Comparison of ENCODE assay signal across 20 mouse cellular contexts in the genomic region with DNA sequence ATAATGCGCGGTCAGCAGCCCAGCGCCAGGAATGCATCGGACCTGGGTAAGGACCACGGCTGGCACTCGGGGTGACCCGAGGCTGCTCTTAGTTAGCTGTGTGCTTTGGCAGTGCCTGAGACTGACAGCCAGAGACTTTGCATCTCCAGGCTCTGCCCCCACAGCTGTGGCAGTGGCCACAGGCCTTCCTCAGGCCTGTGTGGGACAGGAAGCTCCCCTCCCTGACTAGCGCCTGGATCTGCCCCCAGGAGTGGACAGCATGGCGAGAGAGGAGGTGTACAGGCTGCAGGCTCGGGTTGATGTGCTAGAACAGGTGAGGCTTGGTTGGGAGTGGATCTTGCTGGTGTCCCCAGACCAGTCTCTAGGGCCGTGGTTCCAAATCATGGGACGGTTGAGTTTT. TPM values are rescaled to one million over a fixed set of nuclear protein-coding genes. Genes with fewer than 3 reads are reported as not detected.
DNase-seq lines count a peak whose midpoint lies in the region; ATAC-seq and TF ChIP-seq lines count a peak whose summit lies in the region.
"Had no signal": no experiment of that assay in that cellular context is flagged by ENCODE, and none has a peak within 500 bp of the region (broad histone marks: within the 10 kb centered on the region; RNA-seq: fewer than 3 reads in every experiment).

No protein-coding gene starts in this region.

- H3K9me3 ChIP-seq in hindbrain, postnatal 0 days (ENCODE audit: low read length): no peaks in the 10 kb centered on the region
- no peaks in the 10 kb centered on the region for H3K9me3 ChIP-seq in hindbrain, embryonic 14.5 days (ENCODE audit: control insufficient read depth, low read length)
- no peaks in the 10 kb centered on the region for H3K9me3 ChIP-seq in lung, embryonic 14.5 days (ENCODE audit: low read depth, low read length)
- no peaks in the 10 kb centered on the region for H3K9me3 ChIP-seq in limb, embryonic 13.5 days
- no peaks in the 10 kb centered on the region for H3K9me3 ChIP-seq in midbrain, embryonic 14.5 days (ENCODE audit: control insufficient read depth, low read length)
- H3K9me3 ChIP-seq: embryonic facial prominence, embryonic 13.5 days; limb, embryonic 12.5 days had no signal

- TF ChIP-seq CTCF in hindbrain, postnatal 0 days (IDR thresholded peaks at IDR 0.05; ENCODE audit: low read depth): no peak
- TF ChIP-seq CTCF in lung, embryonic 14.5 days (IDR thresholded peaks at IDR 0.05; ENCODE audit: low read depth): no peak

- 0 out of 2 replicates have a peak overlapping the region, but pooled peaks have one; percentile 7 for H3K4me2 ChIP-seq in hindbrain, postnatal 0 days (ENCODE audit: low read depth, low read length)
- no peak overlapping the region for H3K4me2 ChIP-seq in hindbrain, embryonic 14.5 days (replicated peaks)
- H3K4me2 ChIP-seq in lung, embryonic 14.5 days: no peak overlapping the region; the same call in 1 of the 2 replicates
- H3K4me2 ChIP-seq in limb, embryonic 13.5 days (replicated peaks): no peak overlapping the region
- no peak overlapping the region for H3K4me2 ChIP-seq in midbrain, embryonic 14.5 days (ENCODE audit: low read length)
- H3K4me2 ChIP-seq: embryonic facial prominence, embryonic 13.5 days; limb, embryonic 12.5 days had no signal

- DNase-seq in adrenal gland, postnatal 14 days: peak; percentile 27
- no peak for DNase-seq in adrenal gland, adult 18-20 months (ENCODE audit: low spot score in 2 of 2)
- no peak for DNase-seq in hindbrain, postnatal 0 days (ENCODE audit: low spot score)
- no peak for DNase-seq in hindbrain, embryonic 14.5 days (ENCODE audit: low spot score)
- no peak for DNase-seq in lung, embryonic 14.5 days
- DNase-seq in lung, postnatal 25 days (ENCODE audit: low spot score): no peak
- no peak for DNase-seq in midbrain, embryonic 14.5 days
- DNase-seq: cerebellum, adult 18-20 months; gastrocnemius, postnatal 14 days; kidney, adult 11 months; thymus, adult 2 months had no signal

- ATAC-seq in hindbrain, postnatal 0 days: no peak
- ATAC-seq in hindbrain, embryonic 14.5 days (ENCODE audit: low FRiP score): no peak
- ATAC-seq in lung, embryonic 14.5 days (ENCODE audit: insufficient read depth): no peak
- no peak for ATAC-seq in limb, embryonic 13.5 days (ENCODE audit: low FRiP score, low read depth)
- no peak for ATAC-seq in midbrain, embryonic 14.5 days (ENCODE audit: low FRiP score, low TSS enrichment)
- ATAC-seq: midbrain, embryonic 16.5 days had no signal

- H3K4me1 ChIP-seq in hindbrain, postnatal 0 days (ENCODE audit: insufficient read depth, low read length): no peaks in the 10 kb centered on the region
- peaks cover 10% of the 10 kb centered on the region for H3K4me1 ChIP-seq in hindbrain, embryonic 14.5 days (replicated peaks; ENCODE audit: control insufficient read depth, insufficient read depth, low read length)
- H3K4me1 ChIP-seq in lung, embryonic 14.5 days (ENCODE audit: insufficient read depth): no peaks in the 10 kb centered on the region
- peaks cover 6% of the 10 kb centered on the region; the same call in 1 of the 2 replicates for H3K4me1 ChIP-seq in limb, embryonic 13.5 days
- peaks cover 6% of the 10 kb centered on the region; the same call in 1 of the 2 replicates for H3K4me1 ChIP-seq in midbrain, embryonic 14.5 days (ENCODE audit: control insufficient read depth, insufficient read depth, low read length)

- no peak overlapping the region for H3K9ac ChIP-seq in hindbrain, postnatal 0 days (replicated peaks; ENCODE audit: low read length)
- no peak overlapping the region for H3K9ac ChIP-seq in hindbrain, embryonic 14.5 days
- no peak overlapping the region; the same call in 1 of the 2 replicates for H3K9ac ChIP-seq in lung, embryonic 14.5 days
- H3K9ac ChIP-seq in limb, embryonic 13.5 days: peak overlapping the region; percentile 43; the same call in 1 of the 2 replicates
- no peak overlapping the region for H3K9ac ChIP-seq in midbrain, embryonic 14.5 days (replicated peaks; ENCODE audit: low read length)
- H3K9ac ChIP-seq: embryonic facial prominence, embryonic 13.5 days; limb, embryonic 12.5 days had no signal

- no peak overlapping the region for H3K4me3 ChIP-seq in hindbrain, postnatal 0 days (ENCODE audit: low read length)
- no peak overlapping the region for H3K4me3 ChIP-seq in hindbrain, embryonic 14.5 days (replicated peaks; ENCODE audit: low read length)
- H3K4me3 ChIP-seq in lung, embryonic 14.5 days (ENCODE audit: low read depth, low read length): no peak overlapping the region
- H3K4me3 ChIP-seq in limb, embryonic 13.5 days: no peak overlapping the region
- no peak overlapping the region for H3K4me3 ChIP-seq in midbrain, embryonic 14.5 days (replicated peaks; ENCODE audit: low read depth, low read length)
- H3K4me3 ChIP-seq: embryonic facial prominence, embryonic 13.5 days; layer of hippocampus, adult 2 months; limb, embryonic 12.5 days had no signal

- 72% methylated on average over 12 of the region's 12 CpGs for WGBS in hindbrain, postnatal 0 days
- 85% methylated on average over 12 of the region's 12 CpGs for WGBS in hindbrain, embryonic 14.5 days
- WGBS in lung, embryonic 14.5 days: 73% methylated on average over 12 of the region's 12 CpGs
- WGBS in limb, embryonic 13.5 days: 87% methylated on average over 12 of the region's 12 CpGs
- 89% methylated on average over 12 of the region's 12 CpGs for WGBS in midbrain, embryonic 14.5 days

- H3K36me3 ChIP-seq in hindbrain, postnatal 0 days (ENCODE audit: insufficient read depth, low read length): no peaks in the 10 kb centered on the region
- H3K36me3 ChIP-seq in hindbrain, embryonic 14.5 days (replicated peaks; ENCODE audit: control insufficient read depth, insufficient read depth): no peaks in the 10 kb centered on the region
- peaks cover 39% of the 10 kb centered on the region for H3K36me3 ChIP-seq in lung, embryonic 14.5 days (ENCODE audit: insufficient read depth)
- H3K36me3 ChIP-seq in limb, embryonic 13.5 days: peaks cover 38% of the 10 kb centered on the region
- H3K36me3 ChIP-seq in midbrain, embryonic 14.5 days (ENCODE audit: control insufficient read depth, insufficient read depth, low read length): no peaks in the 10 kb centered on the region

- no peak overlapping the region for H3K27ac ChIP-seq in hindbrain, postnatal 0 days
- H3K27ac ChIP-seq in hindbrain, embryonic 14.5 days: no peak overlapping the region
- peak overlapping the region; percentile 30; the same call in 1 of the 2 replicates for H3K27ac ChIP-seq in lung, embryonic 14.5 days (ENCODE audit: low read depth)
- H3K27ac ChIP-seq in limb, embryonic 13.5 days: peak overlapping the region; percentile 22; the same call in 1 of the 2 replicates
- no peak overlapping the region for H3K27ac ChIP-seq in midbrain, embryonic 14.5 days (replicated peaks; ENCODE audit: low read depth, low read length)
- H3K27ac ChIP-seq: embryonic facial prominence, embryonic 13.5 days; layer of hippocampus, adult 2 months had no signal

- H3K27me3 ChIP-seq in hindbrain, postnatal 0 days (ENCODE audit: insufficient read depth, low read length): no peaks in the 10 kb centered on the region
- H3K27me3 ChIP-seq in hindbrain, embryonic 14.5 days (ENCODE audit: control insufficient read depth, insufficient read depth, low read length): no peaks in the 10 kb centered on the region
- no peaks in the 10 kb centered on the region for H3K27me3 ChIP-seq in lung, embryonic 14.5 days (ENCODE audit: insufficient read depth, low read length)
- H3K27me3 ChIP-seq in limb, embryonic 13.5 days: no peaks in the 10 kb centered on the region
- H3K27me3 ChIP-seq in midbrain, embryonic 14.5 days (ENCODE audit: control insufficient read depth, insufficient read depth, low read length): no peaks in the 10 kb centered on the region
- H3K27me3 ChIP-seq: embryonic facial prominence, embryonic 13.5 days; limb, embryonic 12.5 days had no signal

RNA-seq across cellular contexts. Expression of a gene that starts 5.0 kb away (rescaled TPM):
- total RNA-seq in adrenal gland, postnatal 14 days (2021): not detected in 2 replicates
- not detected for total RNA-seq in adrenal gland, adult 18-20 months (2021)
- total RNA-seq in hindbrain, postnatal 0 days (2014; rRNA removed): not detected in 2 replicates
- polyA plus RNA-seq in hindbrain, postnatal 0 days (2015; fragmentation: Nextera tagmentation; extraction: Ambion mirVana): not detected in 2 replicates
- polyA plus RNA-seq in hindbrain, embryonic 14.5 days (2014; fragmentation: Nextera tagmentation; extraction: Ambion mirVana): not detected in 2 replicates
- polyA plus RNA-seq in lung, embryonic 14.5 days (2014; fragmentation: Nextera tagmentation; extraction: Ambion mirVana): not detected in 2 replicates
- polyA plus RNA-seq in limb, embryonic 13.5 days (2015; fragmentation: Nextera tagmentation; extraction: Ambion mirVana): not detected in 2 replicates
- polyA plus RNA-seq in midbrain, embryonic 14.5 days (2014; fragmentation: Nextera tagmentation; extraction: Ambion mirVana): not detected in 2 replicates
- total RNA-seq: gastrocnemius, postnatal 14 days; layer of hippocampus, adult 2 months; left cerebral cortex, adult 18-20 months had no signal
- polyA plus RNA-seq: brain, embryonic 14.5 days; cortical plate, adult 2 months; embryonic facial prominence, embryonic 13.5 days; hindbrain, embryonic 11.5 days; midbrain, embryonic 16.5 days; thymus, adult 2 months had no signal

RNA-seq across cellular contexts. Expression of a gene that starts 11.6 kb away (rescaled TPM):
- total RNA-seq in adrenal gland, postnatal 14 days (2021): 217 and 247 TPM in 2 replicates
- total RNA-seq in adrenal gland, adult 18-20 months (2021): 100 to 1,000 TPM in 1 of 2 experiments, 10 to 100 TPM in 1; 97.9 to 102 TPM
- total RNA-seq in hindbrain, postnatal 0 days (2014; rRNA removed): 70.4 and 79.5 TPM in 2 replicates
- polyA plus RNA-seq in hindbrain, postnatal 0 days (2015; fragmentation: Nextera tagmentation; extraction: Ambion mirVana): 74.8 and 76.5 TPM in 2 replicates
- 62.2 and 69.2 TPM in 2 replicates for polyA plus RNA-seq in hindbrain, embryonic 14.5 days (2014; fragmentation: Nextera tagmentation; extraction: Ambion mirVana)
- 269 and 311 TPM in 2 replicates for polyA plus RNA-seq in lung, embryonic 14.5 days (2014; fragmentation: Nextera tagmentation; extraction: Ambion mirVana)
- 103 and 105 TPM in 2 replicates for polyA plus RNA-seq in limb, embryonic 13.5 days (2015; fragmentation: Nextera tagmentation; extraction: Ambion mirVana)
- 36.7 and 51.1 TPM in 2 replicates for polyA plus RNA-seq in midbrain, embryonic 14.5 days (2014; fragmentation: Nextera tagmentation; extraction: Ambion mirVana)

RNA-seq across cellular contexts. Expression of a gene that starts 12.8 kb away (rescaled TPM):
- 271 and 405 TPM in 2 replicates for total RNA-seq in adrenal gland, postnatal 14 days (2021)
- 100 to 1,000 TPM; 431 to 896 TPM for total RNA-seq in adrenal gland, adult 18-20 months (2021)
- 12.2 and 13.9 TPM in 2 replicates for total RNA-seq in hindbrain, postnatal 0 days (2014; rRNA removed)
- 6.2 and 8.2 TPM in 2 replicates for polyA plus RNA-seq in hindbrain, postnatal 0 days (2015; fragmentation: Nextera tagmentation; extraction: Ambion mirVana)
- 5.6 and 6.6 TPM in 2 replicates for polyA plus RNA-seq in hindbrain, embryonic 14.5 days (2014; fragmentation: Nextera tagmentation; extraction: Ambion mirVana)
- 30.2 and 32.9 TPM in 2 replicates for polyA plus RNA-seq in lung, embryonic 14.5 days (2014; fragmentation: Nextera tagmentation; extraction: Ambion mirVana)
- 23.1 and 24.6 TPM in 2 replicates for polyA plus RNA-seq in limb, embryonic 13.5 days (2015; fragmentation: Nextera tagmentation; extraction: Ambion mirVana)
- polyA plus RNA-seq in midbrain, embryonic 14.5 days (2014; fragmentation: Nextera tagmentation; extraction: Ambion mirVana): 1.8 and 3.8 TPM in 2 replicates

RNA-seq across cellular contexts. Expression of a gene that starts 36.8 kb away (rescaled TPM):
- 10.0 and 12.3 TPM in 2 replicates for total RNA-seq in adrenal gland, postnatal 14 days (2021)
- 10 to 100 TPM in 1 of 2 experiments, 1 to 10 TPM in 1; 8.6 to 13.9 TPM for total RNA-seq in adrenal gland, adult 18-20 months (2021)
- 289 and 302 TPM in 2 replicates for total RNA-seq in hindbrain, postnatal 0 days (2014; rRNA removed)
- 129 and 142 TPM in 2 replicates for polyA plus RNA-seq in hindbrain, postnatal 0 days (2015; fragmentation: Nextera tagmentation; extraction: Ambion mirVana)
- polyA plus RNA-seq in hindbrain, embryonic 14.5 days (2014; fragmentation: Nextera tagmentation; extraction: Ambion mirVana): 128 and 136 TPM in 2 replicates
- polyA plus RNA-seq in lung, embryonic 14.5 days (2014; fragmentation: Nextera tagmentation; extraction: Ambion mirVana): 28.3 and 30.0 TPM in 2 replicates
- 61.0 and 61.5 TPM in 2 replicates for polyA plus RNA-seq in limb, embryonic 13.5 days (2015; fragmentation: Nextera tagmentation; extraction: Ambion mirVana)
- 123 and 160 TPM in 2 replicates for polyA plus RNA-seq in midbrain, embryonic 14.5 days (2014; fragmentation: Nextera tagmentation; extraction: Ambion mirVana)

Comparison
In these comparisons a context has a peak if more than half of its experiments do, and no peak if none do; other contexts are left out.
1. H3K27ac ChIP-seq: peak in lung, embryonic 14.5 days (single experiment) and limb, embryonic 13.5 days (single experiment); none in hindbrain, postnatal 0 days (single experiment), hindbrain, embryonic 14.5 days (single experiment) and midbrain, embryonic 14.5 days (single experiment).